Mouse (Mus musculus): ENCODE results near the gene Aipl1. TPM values are rescaled to one million over a fixed set of nuclear protein-coding genes. Genes with fewer than 3 reads are reported as not detected.
A peak's percentile ranks its signal among the peaks of the same experiment; 100 is the strongest.
"Not testable (repeated sequence)": the region's sequence is repeated elsewhere in the genome, so short reads cannot be mapped to it uniquely, and the experiment has no call there.

Gene Aipl1
- polyA plus RNA-seq, 1 experiment from 2014 or later = 0.41 TPM

GRCm38 (mm10) chr11:71995968-71996511 lies 41.3 kb downstream of the Aipl1 start:
- Histone ChIP-seq H3K4me3 (ENCODE audit: low read length) (no peak overlapping the region), H3K9ac (ENCODE audit: low read depth, low read length) (peak overlapping the region; percentile 32; the same call in 1 of the 2 replicates), H3K36me3 (ENCODE audit: control insufficient read depth, insufficient read depth, low read length) (no peaks in the 10 kb centered on the region), H3K9me3 (ENCODE audit: control insufficient read depth, low read length) (no peaks in the 10 kb centered on the region), H3K4me1 (ENCODE audit: control insufficient read depth, insufficient read depth, low read depth, low read length) (peaks cover 15% of the 10 kb centered on the region), H3K27me3 (replicated peaks; ENCODE audit: control insufficient read depth, insufficient read depth, low read length) (no peaks in the 10 kb centered on the region), H3K4me2 (ENCODE audit: low read length) (peak overlapping the region; percentile 47), H3K27ac (ENCODE audit: low read depth, low read length) (peak overlapping the region; percentile 59)
- WGBS = 27% methylated on average over 9 of the region's 9 CpGs
- ATAC-seq = peak; percentile 91

GRCm38 (mm10) chr11:71992438-71992837 lies 44.9 kb downstream of the Aipl1 start:
- no peak overlapping the region for H3K9ac ChIP-seq (ENCODE audit: low read depth, low read length)
- no peak overlapping the region for H3K4me3 ChIP-seq (ENCODE audit: low read length)
- H3K36me3 ChIP-seq (ENCODE audit: control insufficient read depth, insufficient read depth, low read length) = no peaks in the 10 kb centered on the region
- H3K4me2 ChIP-seq (ENCODE audit: low read length) = no peak overlapping the region
- no peak overlapping the region for H3K27ac ChIP-seq (ENCODE audit: low read depth, low read length)
- H3K9me3 ChIP-seq (ENCODE audit: control insufficient read depth, low read length) = no peaks in the 10 kb centered on the region
- H3K27me3 ChIP-seq (replicated peaks; ENCODE audit: control insufficient read depth, insufficient read depth, low read length) = no peaks in the 10 kb centered on the region
- 91% methylated on average over 12 of the region's 12 CpGs for WGBS
- peaks cover 15% of the 10 kb centered on the region for H3K4me1 ChIP-seq (ENCODE audit: control insufficient read depth, insufficient read depth, low read depth, low read length)
- ATAC-seq = no peak

GRCm38 (mm10) chr11:71991541-71991940 lies 45.8 kb downstream of the Aipl1 start:
- ATAC-seq = no peak
- no peaks in the 10 kb centered on the region for H3K27me3 ChIP-seq (replicated peaks; ENCODE audit: control insufficient read depth, insufficient read depth, low read length)
- WGBS = 41% methylated on average over 5 of the region's 5 CpGs

GRCm38 (mm10) chr11:71989407-71989806 lies 47.9 kb downstream of the Aipl1 start:
- 73% methylated on average over 5 of the region's 5 CpGs for WGBS

More at GRCm38 (mm10) chr11:71991541-71991940, 45.8 kb downstream of the Aipl1 start:
- Histone ChIP-seq H3K4me1 (ENCODE audit: control insufficient read depth, insufficient read depth, low read depth, low read length) (peaks cover 19% of the 10 kb centered on the region), H3K27ac (ENCODE audit: low read depth, low read length) (no peak overlapping the region), H3K36me3 (ENCODE audit: control insufficient read depth, insufficient read depth, low read length) (no peaks in the 10 kb centered on the region), H3K9ac (ENCODE audit: low read depth, low read length) (no peak overlapping the region), H3K4me3 (ENCODE audit: low read length) (no peak overlapping the region), H3K9me3 (ENCODE audit: control insufficient read depth, low read length) (no peaks in the 10 kb centered on the region), H3K4me2 (ENCODE audit: low read length) (no peak overlapping the region)

GRCm38 (mm10) chr11:71987159-71988150 lies 49.9 kb downstream of the Aipl1 start:
- Histone ChIP-seq H3K4me2 (ENCODE audit: low read length) (no peak overlapping the region), H3K36me3 (ENCODE audit: control insufficient read depth, insufficient read depth, low read length) (no peaks in the 10 kb centered on the region), H3K9ac (ENCODE audit: low read depth, low read length) (peak overlapping the region; percentile 5; the same call in 1 of the 2 replicates), H3K4me3 (ENCODE audit: low read length) (no peak overlapping the region), H3K4me1 (ENCODE audit: control insufficient read depth, insufficient read depth, low read depth, low read length) (peaks cover 24% of the 10 kb centered on the region), H3K27ac (ENCODE audit: low read depth, low read length) (no peak overlapping the region), H3K27me3 (replicated peaks; ENCODE audit: control insufficient read depth, insufficient read depth, low read length) (no peaks in the 10 kb centered on the region), H3K9me3 (ENCODE audit: control insufficient read depth, low read length) (no peaks in the 10 kb centered on the region)
- 59% methylated on average over 14 of the region's 14 CpGs for WGBS
- no peak for ATAC-seq

More at GRCm38 (mm10) chr11:71989407-71989806, 47.9 kb downstream of the Aipl1 start:
- H3K9me3 ChIP-seq (ENCODE audit: control insufficient read depth, low read length); H3K4me2 ChIP-seq (ENCODE audit: low read length); H3K27ac ChIP-seq (ENCODE audit: low read depth, low read length); H3K9ac ChIP-seq (ENCODE audit: low read depth, low read length); H3K36me3 ChIP-seq (ENCODE audit: control insufficient read depth, insufficient read depth, low read length); H3K4me3 ChIP-seq (ENCODE audit: low read length); H3K27me3 ChIP-seq (replicated peaks; ENCODE audit: control insufficient read depth, insufficient read depth, low read length); ATAC-seq: not testable (repeated sequence)
- H3K4me1 ChIP-seq (ENCODE audit: control insufficient read depth, insufficient read depth, low read depth, low read length) = peaks cover 24% of the 10 kb centered on the region

GRCm38 (mm10) chr11:71985783-71986182 lies 51.5 kb downstream of the Aipl1 start:
- H3K4me2 ChIP-seq (ENCODE audit: low read length) = no peak overlapping the region
- peak; percentile 50; the same call in 1 of the 2 replicates for ATAC-seq
- no peaks in the 10 kb centered on the region for H3K9me3 ChIP-seq (ENCODE audit: control insufficient read depth, low read length)
- no peaks in the 10 kb centered on the region for H3K27me3 ChIP-seq (replicated peaks; ENCODE audit: control insufficient read depth, insufficient read depth, low read length)
- no peak overlapping the region for H3K27ac ChIP-seq (ENCODE audit: low read depth, low read length)
- WGBS = 74% methylated on average over 2 of the region's 2 CpGs
- peaks cover 24% of the 10 kb centered on the region for H3K4me1 ChIP-seq (ENCODE audit: control insufficient read depth, insufficient read depth, low read depth, low read length)
- H3K36me3 ChIP-seq (ENCODE audit: control insufficient read depth, insufficient read depth, low read length) = no peaks in the 10 kb centered on the region
- no peak overlapping the region for H3K9ac ChIP-seq (ENCODE audit: low read depth, low read length)
- no peak overlapping the region for H3K4me3 ChIP-seq (ENCODE audit: low read length)

GRCm38 (mm10) chr11:71985101-71985711 lies 52.1 kb downstream of the Aipl1 start:
- Histone ChIP-seq H3K27me3 (replicated peaks; ENCODE audit: control insufficient read depth, insufficient read depth, low read length) (no peaks in the 10 kb centered on the region), H3K9me3 (ENCODE audit: control insufficient read depth, low read length) (no peaks in the 10 kb centered on the region), H3K27ac (ENCODE audit: low read depth, low read length) (no peak overlapping the region), H3K4me3 (ENCODE audit: low read length) (no peak overlapping the region), H3K36me3 (ENCODE audit: control insufficient read depth, insufficient read depth, low read length) (no peaks in the 10 kb centered on the region), H3K4me2 (ENCODE audit: low read length) (no peak overlapping the region), H3K4me1 (ENCODE audit: control insufficient read depth, insufficient read depth, low read depth, low read length) (peaks cover 24% of the 10 kb centered on the region), H3K9ac (ENCODE audit: low read depth, low read length) (no peak overlapping the region)
- WGBS = 23% methylated on average over 4 of the region's 4 CpGs
- peak; percentile 81 for ATAC-seq

- Histone ChIP-seq H3K9ac (ENCODE audit: low read depth, low read length) (no peak overlapping the region), H3K9me3 (ENCODE audit: control insufficient read depth, low read length) (no peaks in the 10 kb centered on the region), H3K4me3 (ENCODE audit: low read length) (no peak overlapping the region), H3K4me1 (ENCODE audit: control insufficient read depth, insufficient read depth, low read depth, low read length) (peaks cover 24% of the 10 kb centered on the region), H3K36me3 (ENCODE audit: control insufficient read depth, insufficient read depth, low read length) (no peaks in the 10 kb centered on the region), H3K4me2 (ENCODE audit: low read length) (no peak overlapping the region), H3K27ac (ENCODE audit: low read depth, low read length) (no peak overlapping the region), H3K27me3 (replicated peaks; ENCODE audit: control insufficient read depth, insufficient read depth, low read length) (no peaks in the 10 kb centered on the region)
- WGBS = 89% methylated on average over 2 of the region's 2 CpGs
- ATAC-seq = no peak
These were observed 53.2 kb downstream of the Aipl1 start for GRCm38 (mm10) chr11:71984093-71984492.

All from hindbrain, embryonic 16.5 days (tissue).